Mouse (Mus musculus): ENCODE measurements around the gene Ndrg3.
A peak's percentile ranks its signal among the peaks of the same experiment; 100 is the strongest.
"Not testable (repeated sequence)": the region's sequence is repeated elsewhere in the genome, so short reads cannot be mapped to it uniquely, and the experiment has no call there.

Ndrg3 gene

GRCm38 (mm10) chr2:156897034-156897433 is 94.8 kb downstream of the Ndrg3 start:
- no peak for DNase-seq

- no peak for DNase-seq
Measured at GRCm38 (mm10) chr2:156896384-156896914, 95.4 kb downstream of the Ndrg3 start.

GRCm38 (mm10) chr2:156894496-156895265 is 97.2 kb downstream of the Ndrg3 start:
- DNase-seq, result no peak

GRCm38 (mm10) chr2:156892821-156893220 is 99.0 kb downstream of the Ndrg3 start:
- no peak for DNase-seq

- DNase-seq, result no peak
Measured at GRCm38 (mm10) chr2:156892240-156892639, 99.6 kb downstream of the Ndrg3 start.

- DNase-seq, result no peak
Measured at GRCm38 (mm10) chr2:156888490-156888889, 103.4 kb downstream of the Ndrg3 start.

- no peak for DNase-seq
Measured at GRCm38 (mm10) chr2:156887017-156887416, 104.8 kb downstream of the Ndrg3 start, which contains the start of gene Sla2. TSS of gene Sla2 (minus strand) at chr2:156887192.

- DNase-seq, result no peak
Measured at GRCm38 (mm10) chr2:156886084-156886631, 105.7 kb downstream of the Ndrg3 start.

- DNase-seq, result not testable (repeated sequence)
Measured at GRCm38 (mm10) chr2:156885666-156886065, 106.2 kb downstream of the Ndrg3 start.

GRCm38 (mm10) chr2:156884396-156885211 is 107.3 kb downstream of the Ndrg3 start:
- peak; percentile 35 for DNase-seq

GRCm38 (mm10) chr2:156882431-156883001 is 109.3 kb downstream of the Ndrg3 start:
- no peak for DNase-seq

- DNase-seq, result no peak
Measured at GRCm38 (mm10) chr2:156879541-156879940, 112.3 kb downstream of the Ndrg3 start.

- DNase-seq, result peak; percentile 67
Measured at GRCm38 (mm10) chr2:156877726-156878125, 114.1 kb downstream of the Ndrg3 start.

Data from lung, postnatal 10 days (tissue).